Mouse (Mus musculus): ENCODE results near the gene Aurkaip1. TPM values are rescaled to one million over a fixed set of nuclear protein-coding genes. Genes with fewer than 3 reads are reported as not detected.

The Aurkaip1 gene
- polyA plus RNA-seq, 3 experiments from 2014 or later: 206 to 219 (median 211) TPM

DNA sequence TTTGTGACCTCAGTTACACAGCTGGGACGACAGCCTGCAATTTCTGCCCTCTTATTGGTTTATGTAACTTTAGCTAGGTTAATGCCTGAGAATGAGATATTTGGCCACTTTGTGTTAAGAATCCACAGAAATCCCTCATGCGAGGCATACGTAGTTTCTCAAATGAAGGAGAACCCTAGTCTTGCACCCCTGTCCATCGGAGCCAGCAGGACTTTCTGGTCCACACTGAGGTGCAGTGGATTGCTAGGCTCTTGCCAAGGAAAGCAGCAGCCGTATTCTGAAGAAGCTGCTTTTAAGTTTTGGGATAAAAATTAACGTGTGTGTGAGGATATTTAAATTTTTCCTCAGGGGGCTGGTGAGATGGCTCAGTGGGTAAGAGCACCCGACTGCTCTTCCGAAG lies 476 bp upstream of the Aurkaip1 start:
- no peak for ATAC-seq

DNA sequence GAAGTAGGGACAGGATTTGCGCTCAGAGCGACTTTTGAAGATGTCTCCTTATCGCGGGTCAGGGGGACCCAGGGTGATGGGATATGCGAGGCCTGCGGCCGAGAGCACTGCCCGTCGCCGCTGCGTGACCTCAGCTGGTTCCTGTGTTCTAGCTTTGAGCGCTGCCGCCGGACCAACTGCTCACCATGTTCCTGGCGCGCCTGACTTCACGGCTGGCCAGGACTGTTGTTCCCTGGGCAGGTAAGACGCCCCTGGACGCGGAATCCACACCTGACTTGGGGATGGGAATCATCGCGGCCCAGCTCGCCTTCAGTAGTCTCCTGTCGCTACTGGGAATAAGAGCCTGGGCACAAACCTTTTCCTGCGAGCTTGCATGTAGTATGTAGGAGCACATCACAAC lies 759 bp downstream of the Aurkaip1 start:
- peak; percentile 17 for ATAC-seq

DNA sequence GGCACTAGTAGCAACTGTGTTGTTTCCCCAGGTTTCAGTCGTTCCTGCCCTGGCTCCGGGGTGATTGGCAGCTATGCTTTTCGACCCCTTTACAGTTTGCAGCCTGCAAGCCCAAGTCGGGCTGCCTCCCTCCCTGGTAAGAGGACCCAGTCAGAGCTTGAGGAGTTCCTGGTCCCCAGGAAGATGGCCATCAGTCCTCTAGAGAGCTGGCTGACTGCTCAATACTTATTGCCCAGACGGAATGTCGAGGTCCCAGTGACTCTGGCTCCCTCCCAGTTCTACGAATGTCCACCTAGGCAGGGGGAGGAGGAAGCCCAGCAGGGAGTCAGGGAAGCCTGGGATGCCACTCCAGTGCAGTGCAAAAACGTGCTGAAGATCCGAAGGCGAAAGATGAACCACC lies 1.2 kb downstream of the Aurkaip1 start:
- no peak for ATAC-seq

DNA sequence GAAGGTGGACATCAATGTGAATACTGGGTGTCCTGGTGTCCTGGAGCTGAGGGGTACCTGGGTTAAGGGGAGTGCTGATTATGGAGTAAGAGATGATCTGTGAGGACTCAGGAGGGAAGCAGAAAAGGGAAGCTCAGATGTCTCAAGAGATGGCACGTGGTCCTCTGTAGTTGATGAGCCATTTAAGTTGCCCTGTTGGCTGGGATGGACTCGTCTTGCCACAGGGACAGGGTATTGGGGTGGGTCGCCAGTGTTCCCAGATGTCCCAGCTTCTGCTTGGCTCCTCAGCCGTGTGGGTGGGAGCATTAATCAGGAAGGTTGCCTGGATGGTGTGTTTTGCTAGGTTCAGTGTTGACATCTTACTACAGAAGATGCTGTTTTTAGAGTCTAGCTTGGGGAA lies 2.2 kb downstream of the Aurkaip1 start:
- no peak for ATAC-seq

DNA sequence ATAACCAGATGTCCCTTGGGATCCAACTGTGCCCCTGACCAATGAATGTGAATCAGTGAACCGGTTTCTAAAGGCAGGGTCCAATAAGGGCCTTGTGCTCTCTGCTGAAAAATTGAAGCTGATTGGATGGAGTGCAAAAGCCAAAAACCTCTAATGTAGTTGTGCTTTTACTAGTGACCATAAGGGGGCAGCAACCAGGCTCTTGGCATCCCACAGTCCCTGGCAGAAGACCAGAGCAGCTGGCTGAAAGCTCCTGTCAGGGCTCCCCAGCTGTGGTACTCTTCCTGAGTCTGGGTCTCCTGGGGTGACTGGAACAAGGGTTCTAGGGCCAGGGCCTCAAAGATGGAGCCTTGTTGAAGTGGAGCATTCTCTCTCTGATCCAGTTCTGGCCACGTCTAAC lies 2.8 kb downstream of the Aurkaip1 start:
- ATAC-seq: peak; percentile 53

DNA sequence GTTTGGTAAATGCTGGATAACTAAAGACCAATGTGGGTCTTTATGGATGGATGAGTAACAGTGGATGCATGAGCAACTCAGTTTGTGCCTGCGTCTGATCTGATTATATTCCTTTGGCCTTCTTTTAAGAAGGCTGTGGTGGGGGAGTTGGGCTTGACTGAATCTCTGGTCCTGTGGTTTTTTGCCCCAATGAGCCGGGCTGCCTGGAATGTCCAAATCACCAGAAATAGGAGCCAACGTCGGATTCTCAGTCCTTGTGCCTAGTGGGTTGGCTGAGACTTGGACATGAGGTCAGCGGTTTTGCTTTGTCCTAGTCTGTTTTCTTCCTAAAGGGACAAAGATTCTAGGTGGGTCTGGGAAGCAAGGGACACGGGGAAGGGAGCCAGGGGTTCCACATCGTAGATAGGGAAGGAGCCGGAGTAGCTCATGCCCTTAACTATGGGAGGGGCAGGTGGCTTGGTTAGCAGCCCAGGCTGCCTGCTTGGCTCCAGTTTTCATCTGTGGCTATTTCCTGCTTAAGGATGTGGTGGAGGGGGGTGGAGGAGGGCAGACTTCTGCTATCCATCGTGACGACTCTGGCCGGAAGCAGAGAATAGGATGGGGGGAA lies 6.4 kb downstream of the Aurkaip1 start:
- no peak for ATAC-seq

DNA sequence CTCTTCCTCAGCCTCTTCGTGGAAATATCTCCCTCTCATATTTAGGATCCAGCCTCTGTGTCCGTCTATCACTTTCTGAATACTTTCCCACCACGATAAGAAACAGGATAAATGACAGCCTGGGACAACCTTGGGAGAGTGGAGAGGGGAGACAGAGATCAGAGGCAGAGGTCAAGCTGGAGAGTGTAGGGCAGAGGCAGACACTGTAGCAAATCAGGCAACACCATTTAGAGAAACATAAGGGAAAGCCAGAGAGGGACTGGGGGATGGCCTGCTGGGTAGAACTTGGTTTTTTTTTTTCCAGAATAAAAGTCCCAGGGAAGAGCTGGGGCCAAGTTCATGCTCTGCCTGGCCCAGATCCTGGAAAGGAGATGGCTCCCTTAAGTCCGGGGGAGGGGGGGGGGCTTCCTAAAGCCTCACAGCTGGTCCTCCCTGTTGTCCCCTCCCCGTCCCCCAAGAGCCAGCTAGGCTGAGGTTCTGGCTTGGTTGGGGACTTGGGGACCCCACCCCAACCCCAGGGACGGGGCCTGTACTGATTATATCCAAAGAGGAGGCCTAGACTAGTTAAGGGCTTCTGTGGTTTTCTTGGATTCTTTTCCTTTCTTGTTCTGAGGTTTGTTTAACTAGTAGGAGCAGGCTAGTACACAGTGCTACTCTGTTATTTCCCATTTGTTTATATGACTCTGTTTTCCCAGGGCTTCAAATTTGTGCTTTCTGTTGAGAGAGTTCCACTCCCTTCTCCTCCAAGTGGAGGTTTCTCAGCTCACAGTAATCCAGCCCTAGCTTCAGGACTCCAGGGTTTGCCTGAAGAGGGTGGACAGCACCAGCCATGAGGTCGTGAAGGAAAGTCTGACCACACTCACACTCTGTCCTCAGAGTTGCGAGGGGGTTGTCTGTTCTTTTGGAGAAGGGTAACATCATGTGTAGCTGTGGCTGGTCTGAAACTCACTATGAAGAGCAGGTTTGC lies 7.4 kb downstream of the Aurkaip1 start:
- ATAC-seq: no peak

DNA sequence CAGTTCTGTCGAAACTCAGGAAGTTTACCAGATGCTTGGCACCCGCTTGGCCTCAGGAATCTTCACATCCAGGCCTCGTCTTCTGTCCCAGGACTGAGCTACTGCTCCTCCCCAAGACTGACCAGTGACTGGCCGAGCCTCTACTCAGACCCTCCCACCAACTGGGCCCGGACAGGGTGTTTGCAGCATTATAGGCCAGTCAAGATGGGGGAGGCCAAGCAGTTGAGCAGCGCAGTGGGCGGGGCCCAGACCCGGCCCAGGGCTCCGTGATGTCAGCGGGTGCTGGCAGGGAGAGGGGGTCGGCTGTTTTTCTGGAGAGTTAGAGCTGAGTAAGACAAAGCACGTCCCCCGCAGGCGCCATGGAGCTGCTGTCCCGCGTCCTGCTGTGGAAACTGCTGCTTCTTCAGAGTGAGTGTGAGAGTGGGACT lies 8.4 kb downstream of the Aurkaip1 start, which contains the start of gene Mxra8:
Gene Mxra8, plus strand, starts transcription at position 198 of the 428 bp plus-strand sequence.
- no peak for ATAC-seq

DNA sequence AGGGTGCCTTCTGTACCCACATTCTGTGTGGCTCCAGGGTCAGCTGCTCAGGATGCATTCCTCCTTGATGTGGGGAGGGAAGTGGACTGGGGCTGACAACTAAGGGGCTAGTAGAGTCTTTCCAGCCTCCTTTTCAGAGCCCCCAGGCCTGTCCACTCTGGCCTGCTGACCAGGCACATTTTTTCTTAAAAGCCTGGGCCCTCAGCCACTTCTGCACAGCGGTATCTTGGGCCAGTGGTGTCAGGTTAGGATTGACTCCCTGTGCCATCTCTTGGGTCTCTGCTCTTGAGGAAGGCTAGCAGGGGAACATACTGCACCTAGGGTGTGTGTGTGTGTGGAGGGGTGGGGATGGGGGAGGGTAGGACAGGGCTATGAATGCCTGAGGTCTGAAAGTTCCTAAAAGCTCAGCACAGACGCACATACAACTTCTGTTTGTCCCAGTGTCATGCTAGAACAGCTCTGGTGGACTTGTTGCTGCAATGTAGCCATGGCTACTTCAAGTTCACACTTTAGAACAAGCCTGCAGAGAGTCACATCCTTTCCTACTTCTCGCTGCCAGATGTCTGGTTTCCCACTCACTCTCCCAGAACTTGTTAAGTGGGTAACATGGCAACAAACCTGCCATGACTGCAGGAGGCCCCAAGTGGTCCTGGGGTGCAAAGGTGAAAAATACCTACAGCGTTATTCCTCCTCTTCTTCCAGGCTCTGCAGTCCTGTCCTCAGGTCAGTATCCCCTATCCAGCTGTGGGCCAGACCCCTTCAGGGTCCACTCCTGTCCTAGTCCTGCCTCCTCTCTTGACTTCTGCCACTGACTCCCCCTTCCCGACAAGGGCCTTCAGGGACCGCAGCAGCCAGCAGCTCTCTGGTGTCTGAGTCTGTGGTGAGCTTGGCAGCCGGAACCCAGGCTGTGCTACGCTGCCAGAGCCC lies 9.3 kb downstream of the Aurkaip1 start:
- peak; percentile 33 for ATAC-seq

DNA sequence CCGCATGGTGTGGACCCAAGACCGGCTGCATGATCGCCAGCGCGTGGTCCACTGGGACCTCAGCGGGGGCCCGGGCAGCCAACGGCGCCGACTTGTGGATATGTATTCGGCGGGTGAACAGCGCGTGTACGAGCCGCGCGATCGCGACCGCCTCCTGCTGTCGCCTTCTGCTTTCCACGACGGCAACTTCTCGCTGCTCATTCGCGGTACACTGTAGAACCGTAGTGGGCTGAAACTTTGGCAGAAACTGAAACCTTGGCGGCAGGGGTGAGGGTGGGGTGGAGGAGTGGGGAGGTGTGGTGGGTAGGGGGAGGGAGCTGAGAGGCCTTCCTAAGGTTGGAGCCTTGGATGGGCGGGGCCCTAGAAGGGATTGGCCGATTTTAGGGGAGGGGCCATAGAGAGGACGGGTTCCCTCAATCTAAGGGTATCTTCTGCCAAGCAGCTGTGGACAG lies 10.0 kb downstream of the Aurkaip1 start:
- peak; percentile 90 for ATAC-seq

DNA sequence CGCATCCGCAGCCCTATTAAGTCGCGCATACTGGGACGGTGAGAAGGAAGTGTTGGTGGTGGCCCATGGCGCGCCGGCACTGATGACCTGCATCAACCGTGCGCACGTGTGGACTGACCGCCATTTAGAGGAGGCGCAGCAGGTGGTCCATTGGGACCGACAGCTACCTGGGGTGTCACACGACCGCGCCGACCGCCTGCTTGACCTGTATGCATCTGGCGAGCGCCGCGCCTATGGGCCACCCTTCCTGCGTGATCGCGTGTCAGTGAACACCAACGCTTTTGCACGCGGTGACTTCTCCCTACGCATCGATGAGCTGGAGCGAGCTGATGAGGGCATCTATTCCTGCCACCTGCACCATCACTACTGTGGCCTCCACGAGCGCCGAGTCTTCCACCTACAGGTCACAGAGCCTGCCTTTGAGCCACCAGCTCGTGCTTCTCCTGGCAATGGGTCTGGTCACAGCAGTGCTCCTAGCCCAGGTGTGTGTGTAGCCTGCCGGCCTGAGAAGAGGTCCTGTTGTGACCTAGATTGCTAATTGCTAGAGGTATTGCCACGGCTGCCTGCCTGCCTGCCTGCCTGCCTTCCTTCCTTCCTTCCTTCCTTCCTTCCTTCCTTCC lies 10.7 kb downstream of the Aurkaip1 start:
- no peak for ATAC-seq

DNA sequence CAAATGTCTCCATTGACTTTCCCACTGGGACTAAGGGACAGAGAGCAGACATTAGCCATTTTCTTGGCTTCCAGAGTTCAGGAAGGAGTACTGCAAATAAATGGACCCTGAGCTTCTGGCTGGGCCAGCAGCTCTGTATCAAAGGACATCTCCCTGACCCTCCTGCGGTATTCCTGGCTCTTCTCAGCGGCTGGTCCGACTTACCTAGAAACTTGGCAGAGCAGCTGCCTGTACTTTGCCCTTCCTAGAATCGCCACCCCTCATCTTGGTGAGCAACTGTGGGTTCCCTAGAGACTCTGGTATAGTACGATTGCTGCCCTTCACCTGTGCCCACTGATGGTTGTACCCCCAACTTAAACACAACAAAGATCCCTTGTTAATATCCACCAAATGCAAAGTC lies 12.2 kb downstream of the Aurkaip1 start:
- no peak for ATAC-seq

DNA sequence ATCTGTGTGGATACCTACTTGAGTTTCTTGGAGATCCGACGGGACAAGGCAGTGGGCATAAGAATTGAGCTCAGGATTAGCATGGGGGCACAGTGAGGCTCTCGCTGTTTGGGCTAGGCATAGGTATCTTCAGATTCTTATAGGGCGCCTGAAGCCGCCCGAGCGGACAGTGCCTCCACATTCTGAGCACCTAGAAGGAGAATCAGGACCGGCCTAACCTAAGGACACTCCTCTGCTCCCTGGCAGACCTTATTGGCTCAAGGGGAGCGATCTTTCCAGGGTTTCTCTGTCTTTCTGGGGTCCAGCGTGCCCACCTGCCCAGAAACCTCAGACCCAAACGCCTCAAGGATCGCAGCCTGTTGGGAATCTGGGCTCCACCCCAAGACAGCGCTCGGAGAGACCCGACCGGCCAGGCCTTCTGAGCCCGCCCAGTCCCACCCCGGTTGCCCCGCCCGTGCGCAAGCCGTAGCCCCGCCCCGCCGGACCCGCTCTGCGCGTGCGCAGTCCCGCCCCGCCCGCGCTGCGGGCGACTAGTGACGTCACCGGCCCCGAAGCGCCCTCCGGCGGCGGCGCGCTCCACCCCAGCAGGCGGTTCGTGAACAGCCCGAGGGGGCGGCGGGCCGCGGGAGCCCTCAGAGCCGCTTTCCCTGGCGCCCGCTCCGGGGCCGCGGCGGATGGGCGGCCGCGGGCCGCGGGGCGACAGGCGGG lies 16.0 kb downstream of the Aurkaip1 start, which contains the start of gene Dvl1:
Gene Dvl1, plus strand, starts transcription at position 532 of the 708 bp plus-strand sequence.
- peak; percentile 90 for ATAC-seq

DNA sequence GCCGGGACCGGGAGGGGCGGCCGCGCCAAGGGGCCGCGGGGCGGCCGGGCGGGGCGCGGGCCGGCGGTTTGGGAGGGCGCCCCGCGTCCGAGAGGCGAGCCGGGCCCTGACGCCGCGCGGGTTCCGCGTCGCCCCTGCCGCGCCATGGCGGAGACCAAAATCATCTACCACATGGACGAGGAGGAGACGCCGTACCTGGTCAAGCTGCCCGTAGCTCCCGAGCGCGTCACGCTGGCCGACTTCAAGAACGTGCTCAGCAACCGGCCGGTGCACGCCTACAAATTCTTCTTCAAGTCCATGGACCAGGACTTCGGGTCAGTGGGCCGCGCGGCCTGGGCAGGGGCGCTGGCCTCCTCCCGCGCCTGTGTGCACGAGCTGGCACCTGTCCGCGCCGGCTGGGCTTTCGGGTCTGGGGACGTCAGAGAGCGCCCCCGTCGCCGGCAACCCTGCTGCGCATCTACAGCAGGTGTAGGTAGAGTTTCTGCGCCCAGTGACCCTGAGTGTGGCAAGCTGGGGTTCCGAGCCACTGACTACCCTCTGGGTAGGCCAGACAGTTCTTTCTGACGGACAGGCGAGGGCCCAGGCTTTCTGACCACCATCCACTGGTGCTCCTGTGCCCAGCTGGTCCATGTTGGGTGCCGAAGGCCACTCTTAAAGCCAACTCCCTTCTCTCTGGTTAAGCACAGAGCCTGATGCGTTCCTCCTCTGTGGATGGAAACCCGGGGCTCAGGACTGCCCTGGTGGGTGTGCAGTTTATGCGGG lies 16.7 kb downstream of the Aurkaip1 start:
- peak; percentile 16 for ATAC-seq

DNA sequence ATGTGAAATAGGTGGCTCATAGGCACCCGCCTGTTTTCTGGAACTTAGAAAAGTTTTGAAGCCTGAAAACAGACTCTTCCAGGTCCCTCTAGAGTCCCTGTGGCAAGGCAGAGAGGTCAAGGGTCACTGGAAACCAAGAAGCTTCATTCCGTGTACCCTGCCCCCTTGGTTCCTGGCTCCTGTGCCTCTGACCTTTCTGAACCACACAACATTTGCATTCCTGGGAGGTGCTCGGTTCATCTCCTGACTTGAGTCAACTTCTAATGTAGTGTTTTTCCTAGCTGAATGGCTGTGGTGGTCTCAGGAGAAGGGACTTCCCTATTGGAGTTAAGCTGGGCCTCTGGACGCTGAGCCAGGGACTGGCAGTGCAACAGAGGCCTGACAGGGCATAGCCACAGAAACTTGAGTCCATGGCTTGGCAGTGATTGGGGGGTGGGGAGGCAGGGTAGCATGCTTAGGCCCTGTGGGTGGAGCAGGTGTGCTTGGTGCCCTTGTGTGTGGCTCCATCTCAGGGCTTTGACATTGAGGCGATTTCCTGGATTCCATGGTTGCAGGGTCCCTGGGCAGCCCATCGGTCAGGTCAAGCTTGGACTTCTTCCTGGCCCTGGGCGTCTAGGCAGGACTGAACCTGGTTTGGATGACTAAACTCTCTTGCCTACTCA lies 17.5 kb downstream of the Aurkaip1 start:
- no peak for ATAC-seq

DNA sequence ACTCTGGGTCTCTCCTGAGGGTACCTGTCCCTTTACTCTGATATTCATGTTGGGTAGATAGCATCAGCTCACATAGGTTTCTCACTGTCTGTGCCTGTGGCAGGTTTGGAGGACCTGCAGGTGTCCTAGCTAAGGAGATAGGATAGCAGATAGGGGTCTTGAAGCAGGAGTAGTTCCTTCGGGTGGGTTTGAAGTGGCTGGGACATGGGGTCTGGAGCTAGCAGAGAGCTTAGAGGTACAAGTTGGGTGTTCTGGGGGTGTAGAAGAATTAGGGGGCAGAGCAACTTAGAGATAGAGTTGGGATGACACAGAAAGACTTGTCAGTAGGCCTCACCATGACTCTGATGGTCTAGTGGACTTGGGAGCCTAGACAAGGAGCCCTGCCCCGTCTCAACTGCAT lies 18.3 kb downstream of the Aurkaip1 start:
- ATAC-seq: no peak

DNA sequence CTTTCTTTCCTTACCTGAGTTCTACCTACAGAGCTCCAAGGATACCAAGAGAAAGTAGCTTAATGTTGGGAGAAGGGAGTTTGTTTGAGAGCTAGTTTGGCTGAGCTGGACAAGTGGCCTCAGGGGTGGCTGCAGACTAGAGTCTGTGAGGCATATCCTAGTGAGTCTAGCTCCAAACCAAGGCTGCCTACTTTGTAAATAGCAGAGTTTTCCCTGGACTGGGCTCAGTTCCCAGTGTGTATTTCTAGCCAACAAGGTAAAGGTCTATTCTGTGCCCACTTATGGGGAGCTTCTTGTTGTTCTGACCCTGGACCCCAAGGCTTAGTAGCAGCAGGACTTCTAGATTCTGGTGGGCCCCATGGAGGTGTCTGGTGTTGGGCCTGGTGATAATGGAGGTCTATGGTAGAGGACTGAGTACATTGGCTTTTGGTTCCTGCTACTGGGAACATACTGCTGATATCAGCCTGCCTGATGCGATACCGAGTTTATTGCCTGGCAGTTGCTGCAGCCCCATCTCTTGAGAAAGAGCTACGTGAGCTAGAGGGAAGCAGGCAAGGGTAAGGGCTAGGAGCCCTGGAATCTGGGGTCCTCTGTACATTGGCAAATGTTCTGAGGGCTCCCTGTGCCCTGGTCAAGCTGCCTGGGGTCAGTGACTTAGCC lies 18.9 kb downstream of the Aurkaip1 start:
- ATAC-seq: no peak

DNA sequence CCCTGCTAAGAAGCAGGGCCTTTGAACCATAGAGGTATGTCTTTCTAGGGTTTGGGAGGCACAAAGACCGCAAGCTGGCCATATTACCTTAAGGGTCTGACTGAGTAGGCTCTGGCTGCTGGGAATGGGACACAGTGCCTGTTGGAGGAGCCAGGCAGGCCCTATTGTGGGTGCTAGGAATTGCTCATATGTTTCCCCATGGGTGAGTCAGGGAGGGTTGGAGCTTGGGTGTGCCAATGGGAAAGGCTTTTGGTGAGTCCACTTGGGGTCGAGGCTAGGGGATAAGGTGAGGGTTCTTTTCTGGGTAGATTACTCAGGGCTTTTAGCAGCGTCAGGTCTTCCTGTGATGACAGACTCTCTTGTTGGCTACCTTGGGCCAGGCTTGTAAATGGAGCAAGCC lies 20.3 kb downstream of the Aurkaip1 start:
- ATAC-seq: no peak

DNA sequence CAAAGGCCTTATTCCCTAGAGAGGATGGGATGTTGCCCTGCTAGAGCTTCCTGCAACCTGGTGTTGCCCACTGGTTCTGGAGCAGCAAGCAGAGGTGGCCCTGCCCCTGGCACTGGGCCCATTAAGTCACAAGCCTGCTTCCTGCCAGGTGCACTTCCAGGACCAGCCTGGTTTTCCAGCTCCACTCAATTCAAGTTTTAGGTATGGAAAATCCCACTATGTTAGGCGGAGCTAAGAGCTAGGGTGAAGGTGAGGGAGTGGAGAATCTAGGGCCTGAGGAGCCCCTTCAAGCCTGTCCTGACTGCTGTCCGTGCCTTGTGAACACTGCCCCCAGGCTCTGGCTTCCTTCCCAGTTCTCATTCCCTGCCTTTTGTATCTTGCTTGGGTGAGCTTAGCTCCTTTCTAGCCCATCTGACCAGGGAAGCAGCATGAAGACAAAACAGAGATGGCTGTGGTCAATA lies 20.9 kb downstream of the Aurkaip1 start:
- ATAC-seq: no peak
